Mouse (Mus musculus) midbrain, embryonic 13.5 days (tissue): ENCODE data around the gene Slc16a7. TPM values are rescaled to one million over a fixed set of nuclear protein-coding genes. Genes with fewer than 3 reads are reported as not detected.

Experiments used
- ATAC-seq: fragments of 200-750 bp; cut with Nextera tagmentation; 2 replicates; pipeline ENCODE4 v1.8.0; 2017; ENCODE audit warnings: mild to moderate bottlenecking, moderate TSS enrichment, moderate library complexity
- H3K27ac ChIP-seq: fragments of 300-500 bp; sonication (generic); 2 replicates; pipeline ENCODE4 v1.5.1; 2015; ENCODE audit warnings: inconsistent platforms, mild to moderate bottlenecking, moderate library complexity
- H3K27me3 ChIP-seq: fragments of 300-500 bp; sonication (generic); 2 replicates; pipeline ENCODE4 v1.6.1; 2015; ENCODE audit warnings: mild to moderate bottlenecking, inconsistent platforms
- H3K36me3 ChIP-seq: fragments of 300-500 bp; sonication (generic); 2 replicates; pipeline ENCODE4 v1.6.1; 2015; ENCODE audit warnings: mild to moderate bottlenecking, inconsistent platforms
- H3K4me1 ChIP-seq: fragments of 300-500 bp; sonication (generic); replicated peaks from 2 replicates; pipeline ENCODE4 v1.6.1; 2015; ENCODE audit warnings: inconsistent platforms
- H3K4me2 ChIP-seq: fragments of 300-500 bp; sonication (generic); replicated peaks from 2 replicates; pipeline ENCODE4 v1.6.1; 2015; ENCODE audit warnings: moderate library complexity, mild to moderate bottlenecking, inconsistent platforms
- H3K4me3 ChIP-seq: fragments of 300-500 bp; sonication (generic); replicated peaks from 2 replicates; pipeline ENCODE4 v1.5.1; 2015; ENCODE audit warnings: mild to moderate bottlenecking, inconsistent platforms
- H3K9ac ChIP-seq: fragments of 300-500 bp; sonication (generic); replicated peaks from 2 replicates; pipeline ENCODE4 v1.6.1; 2015; ENCODE audit warnings: mild to moderate bottlenecking, inconsistent platforms
- H3K9me3 ChIP-seq: fragments of 300-500 bp; sonication (generic); 2 replicates; pipeline ENCODE4 v1.6.1; 2016; ENCODE audit warnings: mild to moderate bottlenecking, inconsistent platforms
- WGBS: fragments of 180-500 bp; shearing (Covaris S2); methylation state at CpG from one replicate; pipeline ENCODE4 v1.1.7; 2015; 5-methylcytosine and 5-hydroxymethylcytosine counted together
- polyA plus RNA-seq: library from polyadenylated mRNA; unstranded; fragments of >200 nt; fragmentation: Nextera tagmentation; extraction: Ambion mirVana; gene quantifications from 2 replicates; pipeline ENCODE4 v1.2.1, GENCODE M21; 2015

The Slc16a7 gene
- polyA plus RNA-seq, 1 experiment from 2014 or later = 4.4 TPM

- Histone ChIP-seq H3K4me3 (no peak overlapping the region), H3K4me2 (no peak overlapping the region), H3K36me3 (no peaks in the 10 kb centered on the region), H3K27ac (no peak overlapping the region), H3K9ac (no peak overlapping the region), H3K4me1 (no peaks in the 10 kb centered on the region), H3K9me3 (no peaks in the 10 kb centered on the region), H3K27me3 (no peaks in the 10 kb centered on the region)
- WGBS = 45% methylated on average over 9 of the region's 9 CpGs
- no peak for ATAC-seq
Observed at GRCm38 (mm10) chr10:125265901-125266300, 123.4 kb downstream of the Slc16a7 start.

- H3K4me1 ChIP-seq = no peaks in the 10 kb centered on the region
- no peaks in the 10 kb centered on the region for H3K36me3 ChIP-seq
- no peak overlapping the region for H3K27ac ChIP-seq
- H3K4me3 ChIP-seq = no peak overlapping the region
- no peak for ATAC-seq
- no peak overlapping the region for H3K9ac ChIP-seq
- no peaks in the 10 kb centered on the region for H3K27me3 ChIP-seq
- WGBS = 85% methylated on average over 14 of the region's 14 CpGs
- H3K9me3 ChIP-seq = no peaks in the 10 kb centered on the region
- H3K4me2 ChIP-seq = no peak overlapping the region
Observed at GRCm38 (mm10) chr10:125265467-125265866, 123.8 kb downstream of the Slc16a7 start.

- ATAC-seq = 0 out of 2 replicates have a peak, but pooled peaks have one; percentile 43
- no peak overlapping the region for H3K9ac ChIP-seq
- H3K27me3 ChIP-seq = no peaks in the 10 kb centered on the region
- 58% methylated on average over 4 of the region's 4 CpGs for WGBS
- no peak overlapping the region for H3K27ac ChIP-seq
- H3K9me3 ChIP-seq = no peaks in the 10 kb centered on the region
- no peak overlapping the region for H3K4me2 ChIP-seq
- H3K4me3 ChIP-seq = no peak overlapping the region
- no peaks in the 10 kb centered on the region for H3K4me1 ChIP-seq
- no peaks in the 10 kb centered on the region for H3K36me3 ChIP-seq
Observed at GRCm38 (mm10) chr10:125264938-125265337, 124.3 kb downstream of the Slc16a7 start.

- Histone ChIP-seq H3K4me2 (no peak overlapping the region), H3K9ac (no peak overlapping the region), H3K4me1 (no peaks in the 10 kb centered on the region), H3K27me3 (no peaks in the 10 kb centered on the region), H3K4me3 (no peak overlapping the region), H3K9me3 (no peaks in the 10 kb centered on the region), H3K27ac (no peak overlapping the region), H3K36me3 (no peaks in the 10 kb centered on the region)
- ATAC-seq = no peak
- 94% methylated on average over 4 of the region's 4 CpGs for WGBS
Observed at GRCm38 (mm10) chr10:125255904-125256303, 133.4 kb downstream of the Slc16a7 start.

- Histone ChIP-seq H3K4me2 (no peak overlapping the region), H3K27ac (no peak overlapping the region), H3K9me3 (no peaks in the 10 kb centered on the region), H3K4me1 (no peaks in the 10 kb centered on the region), H3K27me3 (no peaks in the 10 kb centered on the region), H3K9ac (no peak overlapping the region), H3K4me3 (no peak overlapping the region), H3K36me3 (no peaks in the 10 kb centered on the region)
- WGBS = 57% methylated on average over 2 of the region's 2 CpGs
- ATAC-seq = no peak
Observed at GRCm38 (mm10) chr10:125214536-125214935, 174.7 kb downstream of the Slc16a7 start.

GRCm38 (mm10) chr10:125213805-125214204, 175.5 kb downstream of the Slc16a7 start:
- WGBS = 92% methylated on average over 3 of the region's 3 CpGs
- no peaks in the 10 kb centered on the region for H3K9me3 ChIP-seq
- no peak overlapping the region for H3K9ac ChIP-seq
- no peaks in the 10 kb centered on the region for H3K27me3 ChIP-seq
- no peak overlapping the region for H3K4me3 ChIP-seq
- H3K27ac ChIP-seq = no peak overlapping the region
- no peaks in the 10 kb centered on the region for H3K4me1 ChIP-seq
- no peaks in the 10 kb centered on the region for H3K36me3 ChIP-seq
- no peak overlapping the region for H3K4me2 ChIP-seq
- no peak for ATAC-seq

- H3K4me2 ChIP-seq = no peak overlapping the region
- 88% methylated on average over 5 of the region's 5 CpGs for WGBS
- no peaks in the 10 kb centered on the region for H3K9me3 ChIP-seq
- H3K27ac ChIP-seq = no peak overlapping the region
- no peaks in the 10 kb centered on the region for H3K4me1 ChIP-seq
- no peak for ATAC-seq
- no peaks in the 10 kb centered on the region for H3K27me3 ChIP-seq
- no peak overlapping the region for H3K4me3 ChIP-seq
- H3K9ac ChIP-seq = no peak overlapping the region
- H3K36me3 ChIP-seq = no peaks in the 10 kb centered on the region
Observed at GRCm38 (mm10) chr10:125187544-125187943, 201.7 kb downstream of the Slc16a7 start.

- Histone ChIP-seq H3K9ac (no peak overlapping the region), H3K4me1 (no peaks in the 10 kb centered on the region), H3K9me3 (no peaks in the 10 kb centered on the region), H3K27ac (no peak overlapping the region), H3K4me2 (no peak overlapping the region), H3K4me3 (no peak overlapping the region), H3K36me3 (no peaks in the 10 kb centered on the region), H3K27me3 (no peaks in the 10 kb centered on the region)
- ATAC-seq = no peak
- WGBS = 92% methylated on average over 4 of the region's 4 CpGs
Observed at GRCm38 (mm10) chr10:125185387-125185786, 203.9 kb downstream of the Slc16a7 start.

- WGBS = 24% methylated on average over 5 of the region's 5 CpGs
Observed at GRCm38 (mm10) chr10:125184146-125184545, 205.1 kb downstream of the Slc16a7 start.

GRCm38 (mm10) chr10:125182545-125182944, 206.7 kb downstream of the Slc16a7 start:
- H3K4me1 ChIP-seq = no peaks in the 10 kb centered on the region
- no peak overlapping the region for H3K27ac ChIP-seq
- no peaks in the 10 kb centered on the region for H3K36me3 ChIP-seq
- no peak overlapping the region for H3K9ac ChIP-seq
- H3K9me3 ChIP-seq = no peaks in the 10 kb centered on the region
- no peaks in the 10 kb centered on the region for H3K27me3 ChIP-seq
- H3K4me3 ChIP-seq = no peak overlapping the region
- H3K4me2 ChIP-seq = no peak overlapping the region
- 92% methylated on average over 3 of the region's 3 CpGs for WGBS
- ATAC-seq = no peak

More at GRCm38 (mm10) chr10:125184146-125184545, 205.1 kb downstream of the Slc16a7 start:
- Histone ChIP-seq H3K36me3 (no peaks in the 10 kb centered on the region), H3K4me3 (no peak overlapping the region), H3K27me3 (no peaks in the 10 kb centered on the region), H3K27ac (no peak overlapping the region), H3K9me3 (no peaks in the 10 kb centered on the region), H3K9ac (no peak overlapping the region), H3K4me1 (no peaks in the 10 kb centered on the region), H3K4me2 (no peak overlapping the region)
- ATAC-seq = no peak

GRCm38 (mm10) chr10:125177782-125178181, 211.5 kb downstream of the Slc16a7 start:
- no peak for ATAC-seq
- no peaks in the 10 kb centered on the region for H3K9me3 ChIP-seq
- H3K27me3 ChIP-seq = no peaks in the 10 kb centered on the region
- H3K36me3 ChIP-seq = no peaks in the 10 kb centered on the region
- no peak overlapping the region for H3K27ac ChIP-seq
- H3K4me1 ChIP-seq = no peaks in the 10 kb centered on the region
- H3K4me2 ChIP-seq = no peak overlapping the region
- 76% methylated on average over 2 of the region's 2 CpGs for whole genome bisulfite sequencing
- H3K9ac ChIP-seq = no peak overlapping the region
- H3K4me3 ChIP-seq = no peak overlapping the region

- no peaks in the 10 kb centered on the region for H3K27me3 ChIP-seq
- no peaks in the 10 kb centered on the region for H3K9me3 ChIP-seq
- no peak for ATAC-seq
- no peak overlapping the region for H3K9ac ChIP-seq
- no peak overlapping the region for H3K27ac ChIP-seq
- no peak overlapping the region for H3K4me3 ChIP-seq
- 43% methylated on average over 5 of the region's 5 CpGs for WGBS
- H3K4me1 ChIP-seq = no peaks in the 10 kb centered on the region
- no peaks in the 10 kb centered on the region for H3K36me3 ChIP-seq
- no peak overlapping the region for H3K4me2 ChIP-seq
Observed at GRCm38 (mm10) chr10:125175013-125175650, 214.1 kb downstream of the Slc16a7 start.

- no peak for ATAC-seq
- H3K4me3 ChIP-seq = no peak overlapping the region
- no peaks in the 10 kb centered on the region for H3K36me3 ChIP-seq
- H3K9ac ChIP-seq = no peak overlapping the region
- no peak overlapping the region for H3K27ac ChIP-seq
- H3K27me3 ChIP-seq = no peaks in the 10 kb centered on the region
- H3K4me2 ChIP-seq = no peak overlapping the region
- H3K4me1 ChIP-seq = no peaks in the 10 kb centered on the region
- no peaks in the 10 kb centered on the region for H3K9me3 ChIP-seq
- WGBS = 91% methylated on average over 10 of the region's 10 CpGs
Observed at GRCm38 (mm10) chr10:125171625-125172024, 217.6 kb downstream of the Slc16a7 start.
